Mouse (Mus musculus) ovary, adult 18-20 months (tissue): ENCODE results near the gene Nudt8.

ENCODE experiments used
- DNase-seq: peaks from one replicate; pipeline ENCODE4 v3.0.0; 2022; ENCODE audit warnings: low spot score, mixed read lengths

Nudt8 gene

DNA sequence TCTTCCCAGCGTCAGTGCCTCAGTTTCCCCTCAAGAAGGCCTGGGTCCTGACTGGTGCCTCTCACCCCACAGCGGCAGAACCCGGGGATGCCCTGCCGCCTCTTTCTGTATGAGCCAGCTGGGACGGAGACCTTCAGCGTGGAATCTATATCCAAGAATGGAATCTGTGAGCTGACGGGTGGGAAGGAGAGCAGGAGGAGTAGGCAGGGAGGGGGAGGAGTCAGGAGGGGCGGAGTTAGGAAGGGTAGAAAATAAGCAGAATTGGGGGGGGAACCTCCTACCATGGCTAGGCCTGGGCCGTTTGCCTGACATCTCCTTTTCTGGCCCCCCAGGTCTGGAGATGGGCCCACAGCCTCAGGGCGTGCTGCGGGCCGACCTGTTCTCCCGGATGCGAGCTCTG, 12.3 kb upstream of the Nudt8 start:
- DNase-seq = no peak

DNA sequence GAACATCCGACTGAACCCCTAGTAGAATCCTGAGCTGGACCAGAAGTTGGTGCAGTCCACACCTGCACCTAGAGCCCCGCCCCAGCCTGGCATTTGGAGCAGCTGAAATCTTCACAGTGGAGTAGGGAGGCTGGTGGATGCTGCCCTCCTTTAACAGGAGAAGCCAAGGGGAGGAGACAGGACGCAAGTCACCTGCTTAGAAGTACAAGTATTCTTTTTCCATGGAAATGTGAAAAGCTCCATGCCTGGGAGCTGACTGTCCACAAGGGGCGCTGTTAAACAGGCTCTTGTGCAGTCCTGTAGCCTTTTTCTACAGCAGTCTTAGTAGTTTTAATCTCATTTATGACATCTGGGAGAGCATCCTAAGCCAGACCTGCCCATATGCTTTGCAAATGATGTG, 11.6 kb upstream of the Nudt8 start:
- no peak for DNase-seq

DNA sequence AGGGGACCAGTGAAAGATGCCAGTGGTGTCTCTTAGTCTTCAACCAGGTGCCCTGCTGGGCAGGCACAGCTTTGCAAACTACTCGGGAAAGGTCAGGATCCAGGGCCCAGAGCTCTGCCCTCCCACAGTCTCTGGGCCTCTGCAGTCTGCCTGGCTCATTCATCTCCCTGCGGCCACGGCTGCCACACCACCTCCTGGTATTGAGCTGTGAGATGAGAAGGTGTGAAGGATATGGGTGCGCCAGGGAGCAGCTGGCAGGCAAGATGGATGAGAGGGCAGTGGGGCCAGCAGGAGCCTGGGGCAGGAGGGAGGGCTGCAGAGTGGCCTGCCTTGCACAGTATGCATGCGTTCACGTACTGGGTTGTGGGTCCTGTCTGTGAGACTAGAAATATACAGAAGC, 9.6 kb upstream of the Nudt8 start:
- no peak for DNase-seq

DNA sequence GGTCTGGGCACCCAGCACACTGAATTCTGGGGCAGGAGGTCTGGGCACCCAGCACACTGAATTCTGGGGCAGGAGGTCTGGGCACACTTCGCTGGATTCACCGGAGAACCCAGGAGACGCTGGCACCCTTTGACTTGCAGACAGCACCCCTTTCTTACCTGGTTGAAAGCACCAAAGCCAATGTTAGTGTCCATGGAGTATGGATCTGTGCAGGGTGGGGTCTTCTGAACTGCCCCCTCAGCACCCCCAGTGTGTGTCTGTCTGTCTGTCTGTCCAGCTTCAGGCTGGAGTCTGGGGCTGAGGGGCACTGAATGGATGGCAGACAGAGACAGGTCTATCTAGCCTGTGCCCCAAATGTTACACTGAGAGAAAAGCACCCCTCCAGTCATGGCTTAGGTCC, 8.8 kb upstream of the Nudt8 start:
- DNase-seq = no peak

DNA sequence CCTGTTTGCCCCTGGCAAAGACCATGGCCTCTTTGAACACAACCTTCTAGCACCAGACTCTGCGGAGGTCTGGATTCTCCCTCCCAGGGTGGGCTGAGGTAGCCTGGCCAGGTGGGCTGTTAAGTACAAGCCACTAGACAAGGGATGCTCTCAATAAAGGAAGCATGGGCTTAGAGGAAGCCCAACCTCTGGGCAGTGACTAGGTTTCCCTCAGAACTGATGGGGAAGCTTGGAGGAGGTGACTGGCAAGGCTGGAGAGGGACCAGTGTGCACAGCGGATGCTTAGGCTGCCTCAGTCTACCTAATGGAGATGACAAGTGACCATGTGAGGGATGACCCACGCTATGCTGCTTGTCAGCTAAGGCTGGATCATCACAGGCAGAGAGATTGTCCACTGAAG, 8.4 kb upstream of the Nudt8 start:
- DNase-seq = no peak

DNA sequence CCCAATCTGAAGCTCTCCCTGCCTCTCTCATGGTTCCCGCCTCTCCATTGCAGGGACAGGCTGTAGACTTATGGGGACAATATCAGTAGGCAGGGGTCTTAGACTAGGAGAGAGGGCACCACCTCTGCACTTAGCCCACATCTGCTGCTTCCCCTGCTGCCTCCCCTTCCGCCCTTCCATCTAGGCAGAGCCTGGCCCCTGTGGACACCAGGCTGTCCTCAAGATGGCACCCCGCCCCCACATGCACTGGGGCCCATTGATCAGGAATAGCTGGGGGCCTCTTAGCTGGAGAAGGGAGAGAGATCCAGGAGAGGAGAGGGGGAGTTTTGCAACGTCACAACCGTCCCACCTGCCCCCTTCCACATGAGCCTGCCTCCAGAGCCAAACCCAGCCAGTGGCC, 8.0 kb upstream of the Nudt8 start, which contains the start of gene Tbx10:
Tbx10 (plus strand) TSS at position 337 of the 400 bp plus-strand sequence.
- no peak for DNase-seq

DNA sequence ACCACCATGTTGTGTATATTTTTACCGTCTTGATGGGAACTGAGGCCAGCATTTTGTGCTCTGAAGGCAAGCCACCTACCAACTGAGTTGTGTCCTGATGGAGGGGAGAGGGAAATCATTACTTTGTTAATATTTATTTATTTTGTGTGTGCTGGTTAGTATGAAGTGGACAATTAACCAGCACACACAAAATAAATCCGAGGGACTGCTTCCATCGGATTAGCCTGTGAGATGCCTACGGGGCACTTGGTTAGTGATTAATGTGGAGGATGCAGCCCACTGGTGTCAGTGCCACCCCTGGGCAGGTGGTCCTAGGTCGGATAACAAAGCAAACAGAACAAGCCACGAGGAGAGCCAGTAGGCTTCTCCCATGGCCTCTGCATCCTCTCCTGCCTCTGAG, 5.4 kb upstream of the Nudt8 start:
- DNase-seq = no peak

DNA sequence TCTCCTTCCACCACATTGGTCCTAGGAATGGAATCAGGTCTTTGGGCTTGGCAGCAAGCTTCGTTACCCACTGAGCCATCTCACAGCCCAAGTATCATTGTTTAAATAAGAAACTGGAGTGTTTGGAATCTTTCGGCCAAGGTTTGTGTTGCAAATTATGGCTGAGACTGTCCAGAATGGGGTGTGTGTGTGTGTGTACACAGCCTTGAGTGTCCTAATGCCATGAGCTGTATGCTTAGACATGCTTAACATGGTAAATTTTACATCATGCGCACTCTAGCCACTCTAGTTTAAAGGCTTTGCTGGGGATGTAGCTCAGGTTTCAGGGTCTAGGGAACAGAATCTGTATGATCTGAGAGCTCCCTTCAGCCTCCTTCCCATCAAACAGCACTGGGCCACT, 4.9 kb upstream of the Nudt8 start:
- no peak for DNase-seq

DNA sequence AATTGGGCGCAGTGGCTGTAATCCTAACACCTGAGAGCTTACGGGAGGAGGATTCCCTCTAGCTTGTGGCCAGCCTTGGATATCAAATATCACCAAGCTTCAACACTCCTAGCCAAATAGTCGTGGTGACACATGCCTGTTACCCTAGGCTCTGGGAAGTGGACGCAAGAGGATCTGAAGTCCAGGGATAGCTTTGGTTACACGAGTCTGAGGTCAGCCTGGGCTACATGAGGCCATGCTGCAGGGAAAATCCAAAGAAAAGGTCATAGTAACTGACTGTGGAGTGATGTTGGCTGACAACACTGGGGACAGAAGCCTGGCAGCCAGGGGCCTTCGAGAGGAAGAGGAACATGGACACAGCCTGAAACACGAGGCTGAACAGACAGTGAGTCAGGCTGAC, 4.3 kb upstream of the Nudt8 start:
- DNase-seq = no peak

DNA sequence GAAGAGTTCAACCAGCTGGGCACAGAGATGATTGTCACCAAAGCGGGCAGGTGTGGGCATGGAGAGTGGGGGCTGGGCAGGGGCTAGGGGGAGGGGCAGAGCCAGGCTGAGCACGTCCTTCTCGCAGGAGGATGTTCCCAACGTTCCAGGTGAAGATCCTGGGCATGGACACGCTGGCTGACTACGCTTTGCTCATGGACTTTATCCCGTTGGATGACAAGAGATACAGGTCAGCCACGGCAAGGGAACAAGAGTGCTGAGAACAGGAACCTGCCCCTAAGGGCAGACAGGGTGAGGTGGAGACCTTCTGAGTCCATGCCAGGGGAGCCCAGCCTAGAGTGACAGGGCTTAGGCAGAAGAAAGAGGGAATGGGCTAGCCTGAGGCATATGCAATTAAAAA, 3.6 kb upstream of the Nudt8 start:
- no peak for DNase-seq

DNA sequence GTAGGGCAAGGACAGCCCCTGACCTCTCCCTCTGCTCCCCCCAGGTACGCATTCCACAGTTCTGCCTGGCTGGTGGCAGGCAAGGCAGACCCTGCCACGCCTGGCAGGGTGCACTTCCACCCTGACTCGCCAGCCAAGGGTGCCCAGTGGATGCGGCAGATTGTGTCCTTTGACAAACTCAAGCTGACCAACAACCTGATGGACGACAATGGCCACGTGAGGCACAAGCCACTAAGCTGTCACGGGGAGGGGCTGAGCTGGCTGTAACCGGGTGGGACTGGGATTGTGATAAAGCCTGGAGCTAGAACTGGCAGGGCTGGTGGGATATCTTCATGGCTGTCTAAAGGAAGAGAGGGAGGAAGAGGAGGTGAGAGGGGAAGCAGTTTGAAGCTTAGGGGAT, 3.1 kb upstream of the Nudt8 start:
- no peak for DNase-seq

DNA sequence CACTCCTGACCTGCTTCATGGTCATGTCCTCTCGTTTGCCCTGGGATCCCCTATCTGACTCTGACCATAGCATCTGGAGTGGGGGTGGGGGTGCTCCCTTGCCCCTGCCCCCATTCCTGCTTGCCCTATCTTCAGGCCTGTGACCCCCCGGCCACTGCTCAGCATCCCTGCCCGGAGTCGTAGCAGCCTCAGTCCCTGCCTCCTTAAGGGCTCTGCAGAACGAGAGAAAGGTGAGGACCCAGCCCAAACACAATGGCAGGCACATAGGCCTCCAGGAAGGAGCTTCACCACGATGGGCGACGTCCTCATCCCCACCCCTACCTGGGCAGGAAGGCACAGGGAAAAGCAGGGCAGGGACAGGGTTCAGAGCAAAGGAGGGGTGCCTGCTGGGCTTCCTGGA, 2.0 kb upstream of the Nudt8 start:
- no peak for DNase-seq

DNA sequence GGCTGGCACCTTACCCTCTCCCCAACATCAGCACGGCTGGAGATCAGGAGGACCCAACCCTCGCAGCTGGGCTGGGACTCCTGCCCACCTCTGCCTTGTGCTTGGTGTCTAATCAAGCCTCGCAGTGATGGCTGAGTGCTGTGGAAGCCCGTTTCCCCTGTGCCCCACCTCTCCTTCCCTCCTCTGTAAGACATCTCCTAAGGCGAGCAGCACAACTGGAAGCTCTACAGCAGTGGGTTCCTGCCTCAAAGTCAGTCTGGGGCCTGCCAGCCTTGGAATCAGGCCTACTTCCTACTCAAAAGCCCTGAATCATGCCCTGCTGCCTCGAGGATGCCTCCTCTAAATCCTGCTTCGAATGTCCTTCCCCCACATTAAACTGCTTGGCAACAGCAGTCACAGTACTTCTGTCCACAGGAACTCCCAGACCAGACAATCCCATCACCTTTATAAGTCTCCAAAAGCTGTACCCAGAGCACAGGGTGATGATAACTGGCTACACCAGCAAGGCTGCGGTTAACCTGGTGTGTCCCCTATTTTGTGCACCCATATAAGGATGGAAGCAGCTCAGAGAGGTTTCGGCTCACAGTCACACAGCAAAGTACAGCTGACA, 1.2 kb upstream of the Nudt8 start:
- no peak for DNase-seq

DNA sequence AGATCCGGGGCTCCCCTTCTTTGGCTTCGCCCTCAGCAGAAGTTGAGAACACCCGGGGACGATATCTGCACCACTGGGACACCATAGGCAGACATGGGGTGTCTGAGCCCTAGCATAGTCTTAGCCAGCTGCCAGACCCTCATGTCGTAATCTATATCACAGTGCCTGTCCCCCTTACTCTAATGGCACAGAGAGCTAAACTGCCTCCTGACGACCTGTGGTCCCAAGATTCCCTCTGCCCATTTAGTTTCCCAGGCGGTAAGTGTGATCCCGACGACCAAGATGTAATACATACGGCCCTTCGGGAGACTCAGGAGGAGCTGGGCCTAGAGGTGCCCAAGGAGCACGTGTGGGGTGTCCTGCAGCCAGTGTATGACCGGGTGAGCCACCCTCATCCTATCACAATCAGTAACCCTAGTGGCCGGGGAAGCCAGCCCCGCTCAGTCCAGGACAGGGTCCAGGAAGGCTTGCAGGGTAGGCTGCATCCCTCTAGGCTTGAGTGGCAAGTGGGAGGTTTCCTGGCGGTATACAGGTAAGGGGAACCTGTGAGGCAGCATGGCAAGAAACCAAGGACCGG, 657 bp downstream of the Nudt8 start:
- DNase-seq = no peak

DNA sequence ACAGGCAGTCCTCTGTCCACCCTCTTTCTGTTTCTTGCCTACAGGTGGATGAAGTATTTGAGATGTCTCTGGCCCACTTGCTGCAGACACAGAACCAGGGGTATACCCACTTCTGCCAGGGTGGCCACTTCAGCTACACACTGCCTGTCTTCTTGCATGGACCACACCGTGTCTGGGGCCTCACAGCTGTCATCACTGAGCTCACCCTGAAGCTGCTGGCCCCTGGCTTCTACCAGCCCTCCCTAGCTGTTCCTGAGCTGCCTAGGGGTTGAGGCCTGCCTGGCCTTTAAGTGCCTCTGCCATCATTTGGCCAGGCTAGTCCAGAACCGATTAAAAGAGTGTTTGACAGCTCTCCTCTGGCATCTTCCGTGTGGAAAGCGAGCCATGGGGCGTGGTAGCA, 1.4 kb downstream of the Nudt8 start:
- no peak for DNase-seq

DNA sequence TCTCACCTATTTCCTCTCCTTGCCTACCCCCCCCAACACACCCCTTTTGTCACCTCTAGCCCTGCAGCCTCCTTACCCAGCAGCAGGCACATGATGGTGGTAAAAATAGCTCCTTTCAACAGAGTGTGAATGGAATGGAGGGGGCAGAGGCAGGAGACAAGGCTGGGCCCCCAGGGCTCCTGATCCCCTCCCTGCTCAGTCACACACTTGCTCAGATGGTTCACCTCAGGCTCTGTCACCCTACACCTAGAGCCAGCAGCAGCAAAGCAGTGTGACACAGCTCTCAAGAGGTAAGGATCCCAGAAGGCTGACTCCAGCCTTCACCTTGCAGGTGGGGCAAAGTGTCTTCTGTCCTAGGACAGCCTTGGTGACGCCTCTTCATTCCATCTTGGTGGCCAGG, 2.7 kb downstream of the Nudt8 start, which contains the start of gene Doc2g:
Doc2g (plus strand) TSS at position 202 of the 400 bp plus-strand sequence.
- DNase-seq = no peak

DNA sequence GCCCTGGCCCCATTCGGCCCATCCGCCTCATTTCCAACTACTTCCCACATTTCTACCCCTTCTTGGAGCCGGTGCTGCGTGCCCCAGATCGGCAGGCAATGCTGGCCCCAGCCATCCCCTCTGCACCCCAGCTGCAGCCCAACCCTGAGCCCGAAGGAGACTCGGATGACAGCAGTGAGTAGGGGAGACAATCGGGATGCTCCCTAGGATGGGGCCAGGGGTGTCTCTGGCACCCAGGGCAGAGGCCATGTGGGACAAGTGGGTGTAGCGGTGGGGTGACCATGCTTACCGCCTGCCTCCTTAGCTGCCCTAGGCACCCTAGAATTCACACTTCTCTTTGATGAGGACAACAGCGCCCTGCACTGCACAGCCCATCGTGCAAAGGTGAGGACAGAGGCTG, 3.3 kb downstream of the Nudt8 start:
- DNase-seq = no peak

DNA sequence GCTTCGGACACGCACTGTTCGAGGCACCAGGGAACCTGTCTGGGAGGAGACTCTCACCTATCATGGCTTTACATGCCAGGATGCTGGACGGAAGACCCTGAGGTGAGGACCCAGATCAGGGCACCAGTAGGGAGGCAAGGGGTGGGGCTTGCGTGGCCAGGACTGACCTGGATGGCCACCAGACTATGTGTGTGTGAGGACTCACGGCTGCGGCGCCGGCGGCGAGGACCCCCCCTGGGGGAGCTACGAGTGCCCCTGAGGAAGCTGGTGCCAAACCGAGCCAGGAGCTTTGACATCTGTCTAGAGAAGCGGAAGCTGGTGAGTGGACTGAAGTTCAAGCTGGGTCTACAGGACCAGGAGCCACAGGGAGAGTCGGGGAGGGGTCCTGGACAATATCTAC, 4.0 kb downstream of the Nudt8 start:
- no peak for DNase-seq

DNA sequence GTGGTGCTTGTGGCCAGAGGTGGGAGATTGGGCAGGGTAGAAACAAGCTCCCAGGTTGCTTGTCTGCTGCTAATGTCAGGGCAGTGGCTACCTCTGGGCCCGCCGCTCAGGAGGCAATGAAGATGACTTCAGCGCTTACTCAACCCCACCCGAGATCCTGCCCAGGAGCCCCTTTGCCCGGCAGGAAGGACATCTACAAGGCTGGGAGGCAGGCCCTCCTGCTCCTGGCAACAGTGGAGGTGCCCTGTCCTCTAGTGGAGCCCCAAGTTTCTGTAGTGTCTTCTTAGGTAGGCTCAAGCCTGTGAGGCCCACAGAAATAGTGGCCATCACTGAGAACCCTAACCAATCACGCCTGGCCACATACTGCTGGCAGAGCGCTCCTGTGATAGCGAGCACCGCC, 4.7 kb downstream of the Nudt8 start:
- no peak for DNase-seq

DNA sequence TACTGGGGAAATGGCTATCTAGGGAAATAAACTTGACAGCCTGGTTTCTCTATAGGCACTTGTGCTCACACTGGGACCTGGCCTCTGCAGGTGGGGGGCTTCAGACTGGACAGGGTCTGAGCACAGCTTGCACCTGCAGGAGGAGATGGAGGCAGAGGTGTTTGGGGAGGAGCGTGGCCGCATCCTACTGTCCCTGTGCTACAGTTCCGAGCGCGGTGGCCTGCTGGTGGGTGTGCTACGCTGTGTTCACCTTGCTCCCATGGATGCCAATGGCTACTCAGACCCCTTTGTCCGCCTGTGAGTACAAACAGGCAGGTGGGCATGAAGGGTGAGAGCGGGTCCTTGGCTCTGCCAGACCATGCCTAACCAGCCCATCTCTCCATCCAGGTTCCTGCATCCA, 5.6 kb downstream of the Nudt8 start:
- DNase-seq = no peak

DNA sequence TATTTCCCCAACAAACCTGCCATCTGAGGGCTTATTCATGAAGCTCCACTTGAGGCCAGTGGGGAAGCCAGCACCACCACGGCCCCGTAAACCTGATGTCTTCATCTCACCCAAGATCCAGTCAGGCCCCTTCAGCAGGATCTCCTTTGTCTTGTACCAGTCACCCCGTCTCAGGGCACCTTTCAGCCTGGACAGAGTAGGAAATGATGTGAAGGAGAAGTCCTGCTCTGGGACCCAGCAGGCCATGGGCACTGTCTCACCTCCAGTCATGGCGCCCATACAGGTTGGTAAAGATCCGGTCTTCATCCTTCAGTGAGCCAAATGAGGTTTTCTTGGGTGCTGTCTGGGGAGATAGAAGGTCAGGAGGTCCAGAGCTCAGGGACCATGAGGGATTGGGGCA, 10.7 kb downstream of the Nudt8 start:
- DNase-seq = no peak

DNA sequence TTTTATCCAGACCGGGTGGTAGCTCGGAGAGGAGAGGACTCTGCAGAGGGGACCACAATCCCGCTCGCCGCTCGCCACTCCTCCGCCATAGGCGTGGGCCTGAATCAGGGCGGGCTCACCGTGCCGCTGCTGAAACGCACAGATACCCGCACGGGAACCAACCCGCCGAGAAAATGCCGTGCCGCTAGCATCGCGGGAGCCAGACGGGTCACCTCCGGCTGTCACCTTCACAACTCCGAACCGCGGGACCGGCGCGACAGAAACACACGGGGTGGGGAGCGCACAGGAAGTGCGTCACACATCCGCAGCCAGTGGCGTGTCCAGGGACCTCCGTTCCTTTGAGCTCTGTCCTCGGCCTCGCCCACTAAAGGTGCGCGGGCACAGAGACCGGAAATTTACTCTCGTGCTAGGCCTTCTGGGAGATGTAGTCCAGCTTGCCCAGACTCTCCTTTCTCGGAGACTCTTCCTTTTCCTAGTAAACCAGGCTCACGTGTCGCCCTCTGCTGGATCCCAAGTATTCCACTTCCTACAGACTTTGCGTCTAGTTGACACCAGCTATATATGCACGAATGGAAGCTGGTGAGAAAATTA, 12.1 kb downstream of the Nudt8 start, which contains the start of gene Ndufv1:
Ndufv1 (minus strand) TSS at position 375 of the 591 bp plus-strand sequence.
- DNase-seq = peak; percentile 98

DNA sequence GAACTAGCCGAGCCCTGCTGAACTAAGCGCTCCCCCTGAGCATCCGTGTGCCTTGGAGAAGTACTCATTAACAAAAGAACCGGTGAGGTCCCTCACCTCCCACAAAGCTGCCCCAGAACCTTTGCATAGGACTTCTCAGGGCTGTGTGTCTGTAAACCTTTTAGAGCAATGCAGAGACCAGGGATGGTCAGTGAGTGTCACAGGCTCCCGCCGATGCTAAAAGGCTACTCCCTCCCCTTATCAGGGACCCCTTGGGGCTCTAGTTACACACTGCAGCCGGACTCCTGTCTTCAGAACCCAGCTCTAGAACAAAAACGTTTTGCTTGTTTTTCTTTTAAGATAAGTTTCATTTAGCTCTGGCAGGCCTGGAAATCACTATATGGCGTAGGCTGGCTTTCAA, 12.7 kb downstream of the Nudt8 start:
- DNase-seq = no peak

DNA sequence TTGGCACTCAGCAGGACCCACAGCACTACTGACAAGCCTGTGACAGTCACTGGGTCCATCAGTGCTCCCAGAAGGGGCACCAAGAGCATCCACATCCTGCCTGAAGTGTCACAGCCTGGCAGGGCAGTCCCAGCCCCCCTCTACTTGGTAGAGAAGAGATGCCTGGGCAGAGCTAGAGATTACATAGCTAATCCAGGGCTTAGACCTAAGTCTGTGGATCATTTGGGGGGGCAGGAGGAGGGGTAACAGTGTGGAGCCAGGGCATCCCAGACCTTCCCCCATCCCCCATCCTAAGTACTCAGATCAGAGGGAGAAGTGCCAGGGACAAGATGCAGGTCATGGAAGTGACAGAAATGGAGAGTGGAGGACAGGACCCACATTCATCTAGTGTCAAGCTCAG, 14.4 kb downstream of the Nudt8 start:
- DNase-seq = no peak
